Mouse (Mus musculus) stomach, postnatal 0 days (tissue): ENCODE measurements around the gene Trim28. TPM values are rescaled to one million over a fixed set of nuclear protein-coding genes. Genes with fewer than 3 reads are reported as not detected.
A peak's percentile ranks its signal among the peaks of the same experiment; 100 is the strongest.

Source experiments
- ATAC-seq: fragments of 200-750 bp; cut with Nextera tagmentation; 2 replicates; pipeline ENCODE4 v1.8.0; 2017; ENCODE audit not compliant: low FRiP score, low TSS enrichment
- DNase-seq: peaks from one replicate; pipeline ENCODE4 v3.0.0-alpha.2; 2016; ENCODE audit warnings: low spot score
- H3K27ac ChIP-seq: fragments of 300-500 bp; sonication (generic); replicated peaks from 2 replicates; pipeline ENCODE4 v1.5.1; 2014; ENCODE audit warnings: mild to moderate bottlenecking, control low read depth
- H3K27me3 ChIP-seq: fragments of 300-500 bp; sonication (generic); 2 replicates; pipeline ENCODE4 v1.6.1; 2014; ENCODE audit warnings: low read length; ENCODE audit not compliant: control insufficient read depth, insufficient read depth
- H3K36me3 ChIP-seq: fragments of 300-500 bp; sonication (generic); 2 replicates; pipeline ENCODE4 v1.6.1; 2014; ENCODE audit warnings: low read length, mixed read lengths; ENCODE audit not compliant: control insufficient read depth, insufficient read depth
- H3K4me1 ChIP-seq: fragments of 300-500 bp; sonication (generic); replicated peaks from 2 replicates; pipeline ENCODE4 v1.6.1; 2014; ENCODE audit warnings: antibody characterized with exemption; ENCODE audit not compliant: control insufficient read depth, insufficient read depth
- H3K4me2 ChIP-seq: fragments of 300-500 bp; sonication (generic); replicated peaks from 2 replicates; pipeline ENCODE4 v1.6.1; 2014; ENCODE audit warnings: low read depth, mild to moderate bottlenecking, control low read depth, moderate library complexity
- H3K4me3 ChIP-seq: fragments of 300-500 bp; sonication (generic); 2 replicates; pipeline ENCODE4 v1.5.1; 2014; ENCODE audit warnings: low read depth, low read length, control low read depth
- H3K9ac ChIP-seq: fragments of 300-500 bp; sonication (generic); 2 replicates; pipeline ENCODE4 v1.6.1; 2014; ENCODE audit warnings: mild to moderate bottlenecking, low read length, control low read depth, mixed read lengths
- H3K9me3 ChIP-seq: fragments of 300-500 bp; sonication (generic); 2 replicates; pipeline ENCODE4 v1.6.1; 2016; ENCODE audit warnings: low read length; ENCODE audit not compliant: control insufficient read depth
- CTCF ChIP-seq: IDR thresholded peaks from 2 replicates; pipeline ENCODE4 v1.5.1; 2016; ENCODE audit warnings: antibody characterized with exemption, low read depth, mild to moderate bottlenecking, moderate library complexity
- EP300 ChIP-seq: optimal IDR thresholded peaks from 2 replicates; pipeline ENCODE3; 2016; ENCODE audit warnings: antibody characterized with exemption
- WGBS: fragments of 180-500 bp; shearing (Covaris S2); extraction: QIAGEN DNeasy Blood & Tissue Kit; methylation state at CpG from one replicate; pipeline ENCODE4 v1.1.7; 2014; 5-methylcytosine and 5-hydroxymethylcytosine counted together
- polyA plus RNA-seq: library from polyadenylated mRNA; unstranded; fragments of >200 nt; fragmentation: Nextera tagmentation; extraction: Ambion mirVana; gene quantifications from 2 replicates; pipeline ENCODE4 v1.2.1, GENCODE M21; 2015

Trim28 gene
- polyA plus RNA-seq, 1 experiment from 2014 or later = 93.7 TPM

GRCm38 (mm10) chr7:13032541-13032940 lies 33.6 kb downstream of the Trim28 start:
- H3K36me3 ChIP-seq = peaks cover 45% of the 10 kb centered on the region
- H3K9ac ChIP-seq = no peak overlapping the region
- H3K9me3 ChIP-seq = no peaks in the 10 kb centered on the region
- WGBS = 87% methylated on average over 7 of the region's 7 CpGs
- TF ChIP-seq EP300 = no peak
- no peak for TF ChIP-seq CTCF
- no peak overlapping the region for H3K4me2 ChIP-seq
- H3K4me1 ChIP-seq = peaks cover 6% of the 10 kb centered on the region; the same call in 1 of the 2 replicates
- no peaks in the 10 kb centered on the region for H3K27me3 ChIP-seq
- H3K4me3 ChIP-seq = no peak overlapping the region
- DNase-seq (no peak), ATAC-seq (no peak)
- no peak overlapping the region for H3K27ac ChIP-seq

- TF ChIP-seq CTCF (no peak), EP300 (no peak)
- Histone ChIP-seq H3K4me1 (peaks cover 6% of the 10 kb centered on the region; the same call in 1 of the 2 replicates), H3K4me3 (peak overlapping the region; percentile 57), H3K27ac (peak overlapping the region; percentile 96), H3K4me2 (peak overlapping the region; percentile 74), H3K27me3 (no peaks in the 10 kb centered on the region), H3K36me3 (peaks cover 36% of the 10 kb centered on the region), H3K9ac (peak overlapping the region; percentile 79), H3K9me3 (no peaks in the 10 kb centered on the region)
- no peak for ATAC-seq
- no peak for DNase-seq
- WGBS = 31% methylated on average over 13 of the region's 13 CpGs
These were observed 34.7 kb downstream of the Trim28 start for GRCm38 (mm10) chr7:13033451-13034147.

- peaks cover 28% of the 10 kb centered on the region for H3K36me3 ChIP-seq
- ATAC-seq (peak; percentile 83), DNase-seq (peak; percentile 99)
- peak within 1 kb of the TSS; percentile 74 for H3K4me2 ChIP-seq
- H3K4me1 ChIP-seq = peaks cover 6% of the 10 kb centered on the region; the same call in 1 of the 2 replicates
- H3K9ac ChIP-seq = peak within 1 kb of the TSS; percentile 79
- H3K4me3 ChIP-seq = peak within 1 kb of the TSS; percentile 57
- H3K27ac ChIP-seq = peak within 1 kb of the TSS; percentile 96
- H3K9me3 ChIP-seq = no peaks in the 10 kb centered on the region
- WGBS = under 1% methylated on average over 45 of the region's 45 CpGs
- TF ChIP-seq EP300 (no peak), CTCF (no peak)
- no peaks in the 10 kb centered on the region for H3K27me3 ChIP-seq
These were observed 35.4 kb downstream of the Trim28 start, which contains the start of gene Chmp2a for GRCm38 (mm10) chr7:13034148-13034977. Gene Chmp2a (minus strand): TSS chr7:13034807.

- no peaks in the 10 kb centered on the region for H3K27me3 ChIP-seq
- H3K9ac ChIP-seq = peak overlapping the region; percentile 79; the same call in 1 of the 2 replicates
- TF ChIP-seq CTCF (no peak), EP300 (no peak)
- H3K4me2 ChIP-seq = no peak overlapping the region
- peak overlapping the region; percentile 96 for H3K27ac ChIP-seq
- 80% methylated on average over 17 of the region's 17 CpGs for WGBS
- ATAC-seq (no peak), DNase-seq (no peak)
- peaks cover 19% of the 10 kb centered on the region for H3K36me3 ChIP-seq
- H3K4me3 ChIP-seq = no peak overlapping the region
- H3K4me1 ChIP-seq = peaks cover 6% of the 10 kb centered on the region; the same call in 1 of the 2 replicates
- no peaks in the 10 kb centered on the region for H3K9me3 ChIP-seq
These were observed 36.4 kb downstream of the Trim28 start for GRCm38 (mm10) chr7:13035211-13035855.

- Histone ChIP-seq H3K4me1 (peaks cover 6% of the 10 kb centered on the region; the same call in 1 of the 2 replicates), H3K4me2 (peak overlapping the region; percentile 65), H3K9ac (peak overlapping the region; percentile 97), H3K36me3 (peaks cover 11% of the 10 kb centered on the region), H3K9me3 (no peaks in the 10 kb centered on the region), H3K4me3 (peak overlapping the region; percentile 72), H3K27ac (no peak overlapping the region; the same call in 1 of the 2 replicates), H3K27me3 (no peaks in the 10 kb centered on the region)
- DNase-seq (no peak), ATAC-seq (no peak)
- WGBS = 23% methylated on average over 4 of the region's 4 CpGs
- TF ChIP-seq CTCF = no peak
- no peak for TF ChIP-seq EP300
These were observed 37.9 kb downstream of the Trim28 start for GRCm38 (mm10) chr7:13036806-13037205.
